Mouse (Mus musculus) cerebellum, adult 2 months (tissue): ENCODE data around the gene Rrp12.

ENCODE experiments used
- CTCF ChIP-seq: fragments of 200-500 bp; IDR thresholded peaks from 2 replicates; pipeline ENCODE4 v1.5.1; 2011; ENCODE audit warnings: low read depth, mild to moderate bottlenecking, control low read depth, low read length, moderate library complexity, borderline replicate concordance; ENCODE audit not compliant: insufficient read depth
- POLR2A ChIP-seq: fragments of 200-500 bp; IDR thresholded peaks from 2 replicates; pipeline ENCODE4 v1.6.1; 2011; ENCODE audit warnings: low read length, control low read depth, borderline replicate concordance; ENCODE audit not compliant: insufficient read depth

DNA sequence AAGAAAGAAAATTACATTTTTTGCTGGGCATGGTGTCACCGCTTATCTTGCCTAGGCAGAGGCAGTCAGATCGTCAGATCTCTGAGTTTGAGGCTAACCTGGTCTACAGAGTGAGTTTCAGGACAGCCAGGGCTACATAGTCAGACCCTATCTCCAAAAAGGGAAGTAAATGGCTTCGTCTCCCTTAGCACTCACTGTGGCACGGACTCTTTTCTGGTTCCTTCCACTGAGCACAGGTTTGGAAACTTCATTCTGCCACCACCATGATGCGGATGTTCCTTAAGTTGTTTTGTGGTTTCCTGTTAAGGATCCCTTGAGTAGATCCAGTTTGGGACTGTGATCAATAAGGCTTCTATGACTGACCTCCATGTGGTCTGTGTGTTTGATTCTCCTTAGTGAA is 71.0 kb downstream of the Rrp12 start:
- TF ChIP-seq POLR2A (no peak), CTCF (no peak)
